21 mouse cellular contexts compared by ENCODE assay signal in the genomic region with DNA sequence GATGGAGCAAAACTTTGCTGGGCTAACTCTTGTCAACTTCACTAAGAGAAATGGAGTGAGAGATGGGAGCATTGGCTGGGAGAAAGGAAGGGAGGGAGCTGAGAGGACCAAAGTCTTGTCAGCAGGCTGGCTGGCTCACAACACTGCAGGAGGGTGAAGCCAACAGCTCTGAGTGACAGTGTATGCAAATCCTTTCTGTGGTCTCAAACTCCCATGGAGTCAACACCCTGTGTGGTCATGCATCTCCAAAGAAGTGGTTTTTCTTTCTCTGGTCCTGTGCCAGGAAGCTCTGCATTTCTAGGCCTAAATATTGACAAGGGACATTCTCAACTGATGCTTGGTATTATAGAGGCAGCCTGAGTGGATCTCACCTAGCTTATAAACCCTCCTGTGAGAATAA.
DNase-seq lines count a peak whose midpoint lies in the region; ATAC-seq and TF ChIP-seq lines count a peak whose summit lies in the region.
"Had no signal": no experiment of that assay in that cellular context is flagged by ENCODE, and none has a peak within 500 bp of the region (broad histone marks: within the 10 kb centered on the region; RNA-seq: fewer than 3 reads in every experiment).

No protein-coding gene starts in this region.

- no peak overlapping the region for H3K27ac ChIP-seq in midbrain, postnatal 0 days (ENCODE audit: low read depth, low read length)
- no peak overlapping the region for H3K27ac ChIP-seq in midbrain, embryonic 14.5 days (replicated peaks; ENCODE audit: low read depth, low read length)
- H3K27ac ChIP-seq in liver, postnatal 0 days (ENCODE audit: low read depth) = no peak overlapping the region
- H3K27ac ChIP-seq: forebrain, embryonic 10.5 days; heart, embryonic 13.5 days; hindbrain, embryonic 13.5 days; midbrain, embryonic 13.5 days; neural tube, embryonic 12.5 days had no signal

- no peak overlapping the region for H3K4me2 ChIP-seq in midbrain, postnatal 0 days (ENCODE audit: low read depth, low read length, poor library complexity, severe bottlenecking)
- H3K4me2 ChIP-seq in midbrain, embryonic 14.5 days (ENCODE audit: low read length) = no peak overlapping the region
- H3K4me2 ChIP-seq in liver, postnatal 0 days (ENCODE audit: low read depth, low read length) = no peak overlapping the region
- H3K4me2 ChIP-seq: heart, embryonic 13.5 days; hindbrain, embryonic 13.5 days; midbrain, embryonic 13.5 days; neural tube, embryonic 12.5 days had no signal

- no peak overlapping the region for H3K9ac ChIP-seq in midbrain, postnatal 0 days (replicated peaks; ENCODE audit: low read length, poor library complexity, severe bottlenecking)
- H3K9ac ChIP-seq in midbrain, embryonic 14.5 days (replicated peaks; ENCODE audit: low read length) = no peak overlapping the region
- H3K9ac ChIP-seq in liver, postnatal 0 days (replicated peaks) = no peak overlapping the region
- H3K9ac ChIP-seq: heart, embryonic 13.5 days; hindbrain, embryonic 13.5 days; midbrain, embryonic 13.5 days; neural tube, embryonic 12.5 days had no signal

- H3K4me3 ChIP-seq in midbrain, postnatal 0 days (ENCODE audit: low read depth, low read length) = no peak overlapping the region
- no peak overlapping the region for H3K4me3 ChIP-seq in midbrain, embryonic 14.5 days (replicated peaks; ENCODE audit: low read depth, low read length)
- no peak overlapping the region for H3K4me3 ChIP-seq in liver, postnatal 0 days (ENCODE audit: low read depth, low read length)
- H3K4me3 ChIP-seq: forebrain, embryonic 10.5 days; heart, embryonic 13.5 days; hindbrain, embryonic 13.5 days; megakaryocyte, embryonic 14.5 days; midbrain, embryonic 13.5 days; neural tube, embryonic 12.5 days had no signal

- no peak for TF ChIP-seq EP300 in liver, postnatal 0 days (IDR thresholded peaks at IDR 0.05; ENCODE audit: low read depth)

- H3K27me3 ChIP-seq in midbrain, postnatal 0 days (ENCODE audit: insufficient read depth, low read length) = no peaks in the 10 kb centered on the region
- no peaks in the 10 kb centered on the region for H3K27me3 ChIP-seq in midbrain, embryonic 14.5 days (ENCODE audit: control insufficient read depth, insufficient read depth, low read length)
- no peaks in the 10 kb centered on the region for H3K27me3 ChIP-seq in liver, postnatal 0 days (ENCODE audit: insufficient read depth, low read length)
- H3K27me3 ChIP-seq: heart, embryonic 13.5 days; hindbrain, embryonic 13.5 days; midbrain, embryonic 13.5 days; neural tube, embryonic 12.5 days had no signal

- H3K4me1 ChIP-seq in midbrain, postnatal 0 days (ENCODE audit: insufficient read depth, low read length) = no peaks in the 10 kb centered on the region
- H3K4me1 ChIP-seq in midbrain, embryonic 14.5 days (ENCODE audit: control insufficient read depth, insufficient read depth, low read length) = no peaks in the 10 kb centered on the region
- H3K4me1 ChIP-seq in liver, postnatal 0 days (ENCODE audit: insufficient read depth) = no peaks in the 10 kb centered on the region
- H3K4me1 ChIP-seq: forebrain, embryonic 10.5 days; heart, embryonic 13.5 days; hindbrain, embryonic 13.5 days; midbrain, embryonic 13.5 days; neural tube, embryonic 12.5 days had no signal

- TF ChIP-seq CTCF in midbrain, postnatal 0 days (IDR thresholded peaks at IDR 0.05) = no peak
- TF ChIP-seq CTCF in brain, embryonic 14.5 days (IDR thresholded peaks at IDR 0.05; ENCODE audit: borderline replicate concordance, extremely low read depth, insufficient read depth, insufficient read length) = no peak
- no peak for TF ChIP-seq CTCF in liver, postnatal 0 days (IDR thresholded peaks at IDR 0.05; ENCODE audit: low read depth)

- no peaks in the 10 kb centered on the region for H3K36me3 ChIP-seq in midbrain, postnatal 0 days (ENCODE audit: insufficient read depth, low read length)
- H3K36me3 ChIP-seq in midbrain, embryonic 14.5 days (ENCODE audit: control insufficient read depth, insufficient read depth, low read length) = no peaks in the 10 kb centered on the region
- H3K36me3 ChIP-seq in liver, postnatal 0 days (replicated peaks; ENCODE audit: insufficient read depth, low read length) = no peaks in the 10 kb centered on the region
- H3K36me3 ChIP-seq: forebrain, embryonic 10.5 days; heart, embryonic 13.5 days; hindbrain, embryonic 13.5 days; midbrain, embryonic 13.5 days; neural tube, embryonic 12.5 days had no signal

- no peaks in the 10 kb centered on the region for H3K9me3 ChIP-seq in midbrain, postnatal 0 days (ENCODE audit: low read length)
- H3K9me3 ChIP-seq in midbrain, embryonic 14.5 days (ENCODE audit: control insufficient read depth, low read length) = no peaks in the 10 kb centered on the region
- H3K9me3 ChIP-seq in liver, postnatal 0 days (ENCODE audit: low read length) = no peaks in the 10 kb centered on the region
- H3K9me3 ChIP-seq: forebrain, embryonic 10.5 days; heart, embryonic 13.5 days; hindbrain, embryonic 13.5 days; megakaryocyte, embryonic 14.5 days; midbrain, embryonic 13.5 days; neural tube, embryonic 12.5 days had no signal

- no peak for TF ChIP-seq POLR2A in brain, embryonic 14.5 days (IDR thresholded peaks at IDR 0.05; ENCODE audit: borderline replicate concordance, extremely low read depth, insufficient read depth, insufficient read length, poor library complexity, severe bottlenecking)

- ATAC-seq in midbrain, postnatal 0 days (ENCODE audit: low FRiP score) = no peak
- ATAC-seq in midbrain, embryonic 14.5 days (ENCODE audit: low FRiP score, low TSS enrichment) = no peak
- no peak for ATAC-seq in liver, postnatal 0 days
- ATAC-seq: forebrain, embryonic 16.5 days; midbrain, embryonic 13.5 days had no signal

- DNase-seq in left cerebral cortex, postnatal 4 days = peak; percentile 27
- no peak for DNase-seq in left cerebral cortex, postnatal 14 days (ENCODE audit: low spot score in 2 of 2)
- DNase-seq in midbrain, postnatal 0 days (ENCODE audit: low spot score) = peak; percentile 62
- DNase-seq in midbrain, embryonic 14.5 days = no peak
- DNase-seq in brain, embryonic 14.5 days (ENCODE audit: low read depth) = peak; percentile 39
- no peak for DNase-seq in liver, postnatal 0 days
- no peak for DNase-seq in testis, postnatal 10 days (ENCODE audit: low spot score)
- DNase-seq: cerebellum, adult 18-20 months; cerebellum, postnatal 25 days; kidney, adult 2 months; kidney, postnatal 10 days; retina, postnatal 1 day; right cerebral cortex, postnatal 25 days; spleen, adult 18-20 months had no signal

- intact Hi-C loops in left cerebral cortex, postnatal 4 days (cut with DNase I) = no loop called here
- intact Hi-C loops in left cerebral cortex, postnatal 14 days (cut with DNase I) = no loop called here

Comparison
In these comparisons a context has a peak if more than half of its experiments do, and no peak if none do; other contexts are left out.
1. DNase-seq: peak in left cerebral cortex, postnatal 4 days (single experiment), midbrain, postnatal 0 days (single experiment) and brain, embryonic 14.5 days (single experiment); none in left cerebral cortex, postnatal 14 days (0 of 2), midbrain, embryonic 14.5 days (single experiment), liver, postnatal 0 days (single experiment) and testis, postnatal 10 days (single experiment).